Mouse (Mus musculus): ENCODE measurements around the gene Krtap28-13. TPM values are rescaled to one million over a fixed set of nuclear protein-coding genes. Genes with fewer than 3 reads are reported as not detected.

Gene Krtap28-13
- polyA plus RNA-seq, 1 experiment from 2014 or later: not detected

DNA sequence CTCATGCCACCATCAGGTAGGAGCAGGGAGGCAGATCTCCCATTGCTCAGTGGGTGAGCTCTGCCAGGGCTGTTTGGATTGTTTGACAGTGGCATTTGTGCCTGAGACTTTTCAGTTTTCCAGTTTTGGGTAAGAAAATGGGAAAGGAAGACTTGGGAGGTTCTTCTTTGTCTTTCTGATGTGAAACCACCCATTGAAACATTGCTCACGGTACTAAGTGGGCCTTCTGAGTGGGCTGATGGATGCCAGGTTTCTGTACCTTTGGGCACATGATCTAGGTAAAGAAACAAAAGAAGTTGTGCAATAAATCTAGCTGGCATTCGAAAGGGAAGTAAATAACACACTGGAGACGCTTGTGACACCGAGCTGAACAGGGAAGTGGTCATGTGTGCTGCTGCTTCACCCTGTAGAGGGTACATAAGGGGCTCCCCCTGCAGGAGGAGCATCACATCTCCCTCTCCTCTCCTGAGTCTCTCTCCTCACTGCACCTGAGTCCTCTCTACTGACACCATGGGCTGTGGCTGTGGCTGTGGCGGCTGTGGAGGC lies 15.8 kb upstream of the Krtap28-13 start, which contains the start of gene Gm47969:
Gene Gm47969 (plus strand): TSS at position 51 of the 546 bp plus-strand sequence.
- no peak for ATAC-seq (ENCODE audit: insufficient number of reproducible peaks, low FRiP score)
- H3K27me3 ChIP-seq (replicated peaks): peaks cover 8% of the 10 kb centered on the region; the same call in 1 of the 2 replicates
- no peaks in the 10 kb centered on the region for H3K36me3 ChIP-seq
- H3K9me3 ChIP-seq (replicated peaks): no peaks in the 10 kb centered on the region
- H3K9ac ChIP-seq: no peak within 1 kb of the TSS
- H3K4me3 ChIP-seq: no peak within 1 kb of the TSS
- 78% methylated on average over 5 of the region's 5 CpGs for WGBS
- H3K27ac ChIP-seq (ENCODE audit: poor library complexity, severe bottlenecking): no peak within 1 kb of the TSS
- no peak within 1 kb of the TSS for H3K4me2 ChIP-seq
- no peaks in the 10 kb centered on the region for H3K4me1 ChIP-seq (replicated peaks)

DNA sequence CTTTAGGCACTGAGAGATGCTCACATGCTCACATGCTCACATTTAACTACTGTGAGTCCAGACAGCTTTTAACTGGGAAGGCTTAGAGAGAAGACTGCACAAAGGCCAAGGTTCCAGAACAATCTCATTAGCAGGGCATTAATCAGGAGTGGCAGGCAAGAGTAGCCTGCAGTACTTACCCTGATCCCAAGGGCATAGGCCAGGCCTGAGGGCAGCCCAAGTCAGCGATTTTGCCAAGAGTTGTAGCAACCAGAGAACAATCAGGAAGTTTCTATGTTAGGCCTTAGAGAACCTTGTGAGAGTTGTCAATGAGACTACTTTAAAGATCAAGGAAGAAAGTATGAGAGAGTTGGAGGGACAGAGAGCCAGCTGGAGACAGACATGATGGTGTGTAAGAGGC lies 2.2 kb upstream of the Krtap28-13 start:
- Histone ChIP-seq H3K4me2 (no peak overlapping the region), H3K27me3 (replicated peaks) (no peaks in the 10 kb centered on the region), H3K4me3 (no peak overlapping the region), H3K9ac (no peak overlapping the region), H3K27ac (ENCODE audit: poor library complexity, severe bottlenecking) (no peak overlapping the region), H3K4me1 (replicated peaks) (peaks cover 17% of the 10 kb centered on the region), H3K36me3 (no peaks in the 10 kb centered on the region), H3K9me3 (replicated peaks) (no peaks in the 10 kb centered on the region)
- no peak for ATAC-seq (ENCODE audit: insufficient number of reproducible peaks, low FRiP score)
- WGBS: 67% methylated on average over 1 of the region's 1 CpGs

DNA sequence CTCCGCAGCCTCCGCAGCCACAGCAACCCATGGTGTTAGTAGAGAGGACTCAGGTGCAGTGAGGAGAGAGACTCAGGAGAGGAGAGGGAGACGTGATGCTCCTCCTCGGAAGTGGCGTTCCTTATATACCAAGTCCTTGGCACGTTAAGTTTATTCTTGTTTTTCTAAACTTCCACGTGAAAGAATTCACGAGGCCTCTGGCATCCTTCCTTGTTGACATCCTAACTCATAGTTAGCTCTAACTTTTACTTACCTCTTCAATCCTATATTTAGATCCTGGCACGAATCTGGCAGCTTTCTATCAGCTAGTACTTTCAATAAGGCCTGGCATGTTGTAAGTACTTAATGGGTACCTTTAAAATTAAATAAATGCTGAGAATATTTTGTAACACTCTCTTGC lies 1.5 kb upstream of the Krtap28-13 start, which contains the start of gene A030005K14Rik:
Gene A030005K14Rik (minus strand): TSS at position 101 of the 400 bp plus-strand sequence.
- no peak within 1 kb of the TSS for H3K4me3 ChIP-seq
- H3K9me3 ChIP-seq (replicated peaks): no peaks in the 10 kb centered on the region
- H3K4me2 ChIP-seq: no peak within 1 kb of the TSS
- no peak for ATAC-seq (ENCODE audit: insufficient number of reproducible peaks, low FRiP score)
- H3K27me3 ChIP-seq (replicated peaks): no peaks in the 10 kb centered on the region
- H3K27ac ChIP-seq (ENCODE audit: poor library complexity, severe bottlenecking): no peak within 1 kb of the TSS
- no peaks in the 10 kb centered on the region for H3K36me3 ChIP-seq
- H3K4me1 ChIP-seq (replicated peaks): peaks cover 17% of the 10 kb centered on the region
- H3K9ac ChIP-seq: no peak within 1 kb of the TSS
- 73% methylated on average over 9 of the region's 9 CpGs for WGBS

DNA sequence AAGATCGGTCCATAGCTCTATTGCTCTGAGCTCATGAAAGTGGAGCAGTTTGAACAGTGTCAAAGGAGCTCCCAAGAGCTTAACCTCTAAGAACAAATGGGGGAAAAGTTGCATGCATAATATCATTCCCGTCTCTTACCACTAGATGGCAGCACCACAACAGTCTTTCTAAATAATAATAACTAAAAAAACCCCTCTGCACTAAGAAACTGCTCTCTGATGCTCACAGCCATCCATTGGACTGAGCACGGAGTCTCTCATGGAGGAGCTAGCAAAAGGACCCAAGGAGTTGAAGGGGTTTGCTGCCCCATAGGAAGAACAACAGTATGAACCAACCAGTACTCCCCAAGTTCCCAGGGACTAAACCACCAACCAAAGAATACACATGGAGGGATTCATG lies 4.1 kb downstream of the Krtap28-13 start:
- H3K27ac ChIP-seq (ENCODE audit: poor library complexity, severe bottlenecking): no peak overlapping the region
- no peak overlapping the region for H3K4me3 ChIP-seq
- no peak overlapping the region for H3K9ac ChIP-seq
- no peak overlapping the region for H3K4me2 ChIP-seq
- H3K27me3 ChIP-seq (replicated peaks): no peaks in the 10 kb centered on the region
- H3K36me3 ChIP-seq: no peaks in the 10 kb centered on the region
- WGBS: 25% methylated on average over 3 of the region's 3 CpGs
- ATAC-seq (ENCODE audit: insufficient number of reproducible peaks, low FRiP score): no peak
- peaks cover 13% of the 10 kb centered on the region for H3K4me1 ChIP-seq (replicated peaks)
- H3K9me3 ChIP-seq (replicated peaks): no peaks in the 10 kb centered on the region

DNA sequence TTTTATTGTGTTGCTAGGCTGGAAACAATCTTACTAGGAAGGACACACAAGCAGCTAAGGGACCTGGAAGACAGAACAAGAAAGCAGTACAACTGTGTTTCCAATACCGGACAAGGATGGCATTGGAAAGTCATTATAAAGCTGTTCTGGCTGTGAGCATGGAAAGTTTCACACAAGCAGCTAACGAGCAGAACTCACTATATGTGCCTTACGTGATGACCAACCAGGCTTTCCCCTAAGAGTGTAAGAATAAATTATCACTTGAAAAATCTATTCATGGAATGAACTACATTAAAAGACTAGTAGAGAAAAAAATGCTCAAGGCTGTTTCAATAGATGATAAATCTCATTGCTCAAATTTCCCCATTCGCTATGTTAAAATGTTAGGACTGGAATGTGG lies 5.8 kb downstream of the Krtap28-13 start:
- no peak overlapping the region for H3K27ac ChIP-seq (ENCODE audit: poor library complexity, severe bottlenecking)
- H3K27me3 ChIP-seq (replicated peaks): no peaks in the 10 kb centered on the region
- H3K36me3 ChIP-seq: no peaks in the 10 kb centered on the region
- H3K4me1 ChIP-seq (replicated peaks): no peaks in the 10 kb centered on the region
- H3K9me3 ChIP-seq (replicated peaks): no peaks in the 10 kb centered on the region
- H3K9ac ChIP-seq: no peak overlapping the region
- H3K4me3 ChIP-seq: no peak overlapping the region
- no peak overlapping the region for H3K4me2 ChIP-seq
- ATAC-seq (ENCODE audit: insufficient number of reproducible peaks, low FRiP score): no peak
- 89% methylated on average over 4 of the region's 4 CpGs for WGBS

DNA sequence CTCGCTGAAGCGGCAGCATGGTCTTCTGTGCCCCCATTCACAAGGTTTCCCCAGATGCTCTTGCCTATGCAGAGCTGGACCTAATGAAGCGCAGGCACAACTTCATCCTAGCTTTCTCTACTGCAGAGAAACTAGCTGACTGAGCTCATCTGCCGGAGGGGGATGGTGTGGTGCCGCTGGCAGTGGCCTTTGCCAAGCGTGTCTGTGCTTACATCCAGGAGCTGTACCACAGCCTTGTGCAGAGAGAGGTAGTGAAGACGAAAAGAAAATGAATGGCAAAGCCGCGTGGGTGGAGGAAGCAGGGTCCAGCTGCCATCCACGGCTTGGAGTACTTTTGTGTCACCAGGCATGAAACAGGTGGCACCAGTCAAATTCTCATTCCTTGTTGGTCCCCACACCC lies 6.5 kb downstream of the Krtap28-13 start:
- Histone ChIP-seq H3K27ac (ENCODE audit: poor library complexity, severe bottlenecking) (no peak overlapping the region), H3K4me2 (no peak overlapping the region), H3K4me3 (no peak overlapping the region), H3K27me3 (replicated peaks) (no peaks in the 10 kb centered on the region), H3K9me3 (replicated peaks) (no peaks in the 10 kb centered on the region), H3K4me1 (replicated peaks) (no peaks in the 10 kb centered on the region), H3K9ac (no peak overlapping the region), H3K36me3 (no peaks in the 10 kb centered on the region)
- ATAC-seq (ENCODE audit: insufficient number of reproducible peaks, low FRiP score): no peak
- WGBS: 83% methylated on average over 10 of the region's 10 CpGs

DNA sequence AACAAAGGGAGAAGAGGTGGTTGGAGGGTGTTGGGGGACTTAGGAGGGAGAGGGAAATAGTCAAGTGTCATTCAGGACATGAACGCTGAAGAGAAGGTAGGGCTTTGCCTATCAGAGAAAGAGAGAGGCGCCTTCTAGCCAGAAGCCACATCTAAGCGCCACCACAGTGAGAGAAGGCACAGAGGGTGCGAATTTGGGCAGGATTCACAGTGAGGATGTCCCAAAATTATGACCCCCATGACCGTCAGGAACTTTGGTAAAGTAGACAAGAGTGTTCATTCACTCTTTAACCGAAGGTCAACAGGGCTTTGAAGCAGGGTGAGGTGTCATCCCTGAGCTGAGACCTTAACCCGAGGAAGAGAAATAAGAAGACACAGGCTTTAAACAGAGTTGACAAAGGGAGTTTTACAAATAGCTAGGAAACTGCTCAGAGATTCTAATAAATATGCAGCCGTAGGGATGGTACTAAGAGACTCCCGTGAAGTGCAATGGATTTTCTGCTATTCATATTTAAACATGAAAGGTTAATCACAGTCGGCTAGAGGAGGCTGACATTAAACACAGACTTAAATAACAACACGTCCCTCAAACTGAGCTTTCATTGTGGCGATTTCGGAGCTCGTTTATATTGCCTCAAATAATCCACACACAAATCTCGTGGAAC lies 14.9 kb downstream of the Krtap28-13 start:
- no peak for ATAC-seq (ENCODE audit: insufficient number of reproducible peaks, low FRiP score)
- no peaks in the 10 kb centered on the region for H3K27me3 ChIP-seq (replicated peaks)
- no peak overlapping the region for H3K27ac ChIP-seq (ENCODE audit: poor library complexity, severe bottlenecking)
- H3K4me3 ChIP-seq: peak overlapping the region; percentile 25; the same call in 1 of the 2 replicates
- no peaks in the 10 kb centered on the region for H3K9me3 ChIP-seq (replicated peaks)
- no peaks in the 10 kb centered on the region for H3K4me1 ChIP-seq (replicated peaks)
- H3K4me2 ChIP-seq: peak overlapping the region; percentile 40
- no peak overlapping the region for H3K9ac ChIP-seq
- 40% methylated on average over 15 of the region's 15 CpGs for WGBS
- no peaks in the 10 kb centered on the region for H3K36me3 ChIP-seq

DNA sequence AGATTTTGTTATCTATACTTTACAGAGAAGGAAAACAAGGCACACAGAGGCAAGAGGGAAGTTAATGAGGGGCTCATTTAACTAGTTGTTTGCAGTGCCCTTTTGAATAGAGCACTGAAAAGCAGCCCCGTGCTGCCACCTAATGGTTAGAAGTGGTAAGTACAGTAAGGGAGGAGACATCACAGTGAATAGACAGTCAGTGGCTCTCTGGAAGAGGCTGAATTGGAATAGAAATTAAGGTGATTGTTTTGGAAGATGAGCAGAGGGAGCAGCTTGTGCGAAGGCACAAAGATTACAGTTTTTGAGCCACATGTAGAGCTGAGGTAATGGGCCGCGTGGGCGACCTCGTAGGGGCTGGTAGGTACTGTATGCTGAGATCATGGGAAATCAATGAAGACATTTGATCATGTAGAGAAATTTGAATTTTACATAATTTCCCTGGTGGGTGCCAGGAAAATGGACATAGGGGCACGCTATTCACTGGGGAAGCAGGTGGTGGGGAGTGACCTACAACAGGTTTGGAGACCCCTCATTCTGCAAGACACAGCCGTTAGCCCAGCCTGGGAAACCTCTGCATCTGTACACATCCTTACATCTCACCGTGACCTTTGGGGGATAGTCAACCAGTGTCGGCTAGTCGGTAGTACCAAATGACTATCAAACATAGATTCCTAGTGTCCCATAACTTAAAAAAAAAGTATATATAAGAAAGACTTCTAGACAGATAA lies 15.6 kb downstream of the Krtap28-13 start:
- Histone ChIP-seq H3K27ac (ENCODE audit: poor library complexity, severe bottlenecking) (no peak overlapping the region), H3K9ac (no peak overlapping the region), H3K4me3 (peak overlapping the region; percentile 25; the same call in 1 of the 2 replicates), H3K9me3 (replicated peaks) (no peaks in the 10 kb centered on the region), H3K27me3 (replicated peaks) (no peaks in the 10 kb centered on the region), H3K36me3 (no peaks in the 10 kb centered on the region), H3K4me2 (peak overlapping the region; percentile 40), H3K4me1 (replicated peaks) (no peaks in the 10 kb centered on the region)
- WGBS: 42% methylated on average over 11 of the region's 11 CpGs
- ATAC-seq (ENCODE audit: insufficient number of reproducible peaks, low FRiP score): no peak

DNA sequence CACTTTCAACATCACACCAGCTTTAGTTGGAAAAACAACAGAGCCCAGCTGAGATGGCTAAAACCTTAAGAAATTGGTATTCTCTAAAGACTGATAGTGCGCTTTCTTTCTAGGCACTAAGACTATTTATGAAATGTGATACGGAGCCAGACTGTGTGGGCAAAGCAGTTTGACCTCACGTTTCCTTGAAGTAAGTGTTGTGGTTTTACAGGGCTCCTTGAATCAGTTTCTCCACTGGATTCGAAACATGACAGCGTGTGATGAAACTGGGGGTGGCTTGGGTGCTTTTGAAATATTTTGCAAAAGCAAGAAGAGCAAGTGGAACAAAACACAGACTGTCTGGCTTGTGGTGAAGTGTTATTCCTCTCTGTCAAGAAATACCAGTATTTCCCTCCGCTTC lies 16.3 kb downstream of the Krtap28-13 start:
- Histone ChIP-seq H3K4me1 (replicated peaks) (no peaks in the 10 kb centered on the region), H3K4me3 (no peak overlapping the region), H3K9ac (no peak overlapping the region), H3K27ac (ENCODE audit: poor library complexity, severe bottlenecking) (no peak overlapping the region), H3K4me2 (no peak overlapping the region), H3K27me3 (replicated peaks) (no peaks in the 10 kb centered on the region), H3K36me3 (no peaks in the 10 kb centered on the region), H3K9me3 (replicated peaks) (no peaks in the 10 kb centered on the region)
- WGBS: 74% methylated on average over 6 of the region's 6 CpGs
- no peak for ATAC-seq (ENCODE audit: insufficient number of reproducible peaks, low FRiP score)

DNA sequence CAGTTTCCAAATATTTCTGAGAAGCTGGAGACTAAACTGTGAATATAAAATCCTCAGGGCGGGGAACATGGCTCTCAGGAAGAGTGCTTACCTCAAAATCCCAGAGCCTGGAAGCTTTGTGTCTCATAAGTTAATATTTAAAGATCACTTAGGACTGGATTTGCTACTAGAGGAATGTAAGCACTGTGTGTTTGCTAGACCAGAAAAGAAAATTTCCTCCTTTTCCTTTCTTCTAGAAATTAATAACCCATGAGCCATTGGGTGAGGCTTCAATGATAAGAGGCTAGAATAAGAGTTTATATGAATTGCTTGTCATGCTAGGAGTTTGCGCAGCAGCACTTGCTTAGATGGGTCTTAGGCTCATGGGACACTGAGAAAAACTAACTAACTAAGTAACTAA lies 24.1 kb downstream of the Krtap28-13 start:
- Histone ChIP-seq H3K4me3 (no peak overlapping the region), H3K9ac (no peak overlapping the region), H3K27me3 (replicated peaks) (no peaks in the 10 kb centered on the region), H3K36me3 (no peaks in the 10 kb centered on the region), H3K9me3 (replicated peaks) (no peaks in the 10 kb centered on the region), H3K4me1 (replicated peaks) (no peaks in the 10 kb centered on the region), H3K4me2 (no peak overlapping the region), H3K27ac (ENCODE audit: poor library complexity, severe bottlenecking) (no peak overlapping the region)
- no peak for ATAC-seq (ENCODE audit: insufficient number of reproducible peaks, low FRiP score)
- WGBS: 88% methylated on average over 2 of the region's 2 CpGs

DNA sequence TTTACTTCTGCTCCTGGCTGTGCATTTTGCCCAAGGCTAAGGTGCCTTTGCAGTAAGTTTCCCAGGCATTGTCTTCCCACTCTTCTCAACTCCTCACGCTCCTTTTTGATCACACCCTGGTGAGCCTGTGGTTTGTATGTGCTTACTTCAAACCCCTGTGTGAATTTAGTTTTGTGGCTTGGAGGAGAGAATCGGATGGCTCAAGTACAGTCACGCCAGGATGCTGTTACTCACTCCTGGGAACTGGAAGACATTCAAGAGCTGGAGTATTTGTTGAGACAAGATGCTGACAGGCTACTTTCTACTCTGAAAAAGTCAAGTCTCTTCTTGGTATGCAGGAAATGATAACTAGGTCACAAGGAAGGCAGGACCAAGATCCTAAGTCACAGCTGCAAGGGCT lies 30.5 kb downstream of the Krtap28-13 start:
- Histone ChIP-seq H3K27me3 (replicated peaks) (no peaks in the 10 kb centered on the region), H3K4me2 (no peak overlapping the region), H3K4me1 (replicated peaks) (peaks cover 9% of the 10 kb centered on the region), H3K9ac (no peak overlapping the region), H3K4me3 (no peak overlapping the region), H3K27ac (ENCODE audit: poor library complexity, severe bottlenecking) (no peak overlapping the region), H3K9me3 (replicated peaks) (no peaks in the 10 kb centered on the region), H3K36me3 (no peaks in the 10 kb centered on the region)
- no peak for ATAC-seq (ENCODE audit: insufficient number of reproducible peaks, low FRiP score)
- whole genome bisulfite sequencing: 41% methylated on average over 3 of the region's 3 CpGs

Data from heart, embryonic 12.5 days (tissue).